Mouse (Mus musculus): ENCODE data around the gene Mr1.
A peak's percentile ranks its signal among the peaks of the same experiment; 100 is the strongest.
"Not testable (repeated sequence)": the region's sequence is repeated elsewhere in the genome, so short reads cannot be mapped to it uniquely, and the experiment has no call there.

The Mr1 gene

GRCm38 (mm10) chr1:155146572-155146980 is at the start of gene Mr1:
Mr1 (minus strand) TSS chr1:155146814.
- peak; percentile 61 for DNase-seq

GRCm38 (mm10) chr1:155192805-155193368 is 46.3 kb upstream of the Mr1 start:
- DNase-seq: peak; percentile 83

- no peak for DNase-seq
These were observed 45.1 kb upstream of the Mr1 start for GRCm38 (mm10) chr1:155191671-155192070.

- no peak for DNase-seq
These were observed 44.6 kb upstream of the Mr1 start for GRCm38 (mm10) chr1:155191219-155191618.

GRCm38 (mm10) chr1:155188656-155189055 is 42.0 kb upstream of the Mr1 start:
- no peak for DNase-seq

- no peak for DNase-seq
These were observed 37.6 kb upstream of the Mr1 start for GRCm38 (mm10) chr1:155184191-155184590.

DNA sequence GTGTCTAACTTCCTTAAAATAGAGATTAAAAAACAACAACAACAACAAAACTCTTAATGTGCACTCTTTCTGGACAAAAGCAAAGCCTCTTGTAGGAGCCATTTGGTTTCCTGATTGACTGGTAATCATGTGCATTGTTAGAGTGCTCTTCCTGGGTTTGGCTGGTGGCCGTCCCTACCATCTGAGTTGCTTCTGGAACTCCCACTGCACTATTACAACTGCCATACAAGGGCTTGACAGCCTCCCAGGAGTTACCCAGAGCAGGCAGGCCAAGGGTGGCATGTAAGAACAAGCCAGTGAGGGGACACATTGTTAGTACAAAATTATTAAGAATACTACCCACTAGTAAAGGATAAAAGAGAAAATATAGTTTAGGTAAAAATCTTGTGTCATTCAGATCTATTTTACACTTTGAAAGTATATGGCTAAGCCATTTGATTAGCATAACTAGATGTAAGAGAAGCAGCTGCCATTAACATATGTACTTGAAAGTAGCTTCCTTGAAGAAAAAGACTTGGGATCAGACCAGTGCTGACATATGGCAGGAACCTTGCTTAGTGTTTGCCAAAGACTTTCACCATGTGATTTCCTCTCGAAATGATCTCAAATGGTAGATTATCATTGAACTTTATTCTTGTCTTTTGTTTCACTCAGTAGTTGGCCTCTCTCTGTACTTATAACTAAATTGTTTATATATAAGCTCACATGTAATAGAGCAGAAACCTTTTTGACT is 31.7 kb upstream of the Mr1 start:
- DNase-seq: no peak

DNA sequence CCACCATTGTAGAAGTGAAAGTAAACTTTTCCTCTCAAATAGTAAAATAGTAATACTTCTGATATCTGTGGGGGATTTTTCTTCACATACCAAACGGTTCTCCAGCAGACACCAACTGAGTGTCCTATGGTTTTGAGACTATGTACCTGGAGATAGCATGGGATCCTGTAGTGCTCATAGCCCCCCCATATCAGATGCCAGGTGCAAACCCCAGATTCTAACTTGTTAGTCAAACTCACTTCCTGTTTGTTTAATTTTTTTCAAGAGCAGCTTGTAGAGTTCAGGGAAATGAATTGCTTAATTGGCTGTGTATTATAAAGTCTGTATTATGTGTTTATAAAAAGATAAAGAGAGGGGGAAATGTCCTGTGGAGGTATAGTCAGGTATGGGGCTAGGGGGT is 27.8 kb upstream of the Mr1 start:
- DNase-seq: no peak

- DNase-seq: not testable (repeated sequence)
These were observed 27.0 kb upstream of the Mr1 start for GRCm38 (mm10) chr1:155173644-155174016.

DNA sequence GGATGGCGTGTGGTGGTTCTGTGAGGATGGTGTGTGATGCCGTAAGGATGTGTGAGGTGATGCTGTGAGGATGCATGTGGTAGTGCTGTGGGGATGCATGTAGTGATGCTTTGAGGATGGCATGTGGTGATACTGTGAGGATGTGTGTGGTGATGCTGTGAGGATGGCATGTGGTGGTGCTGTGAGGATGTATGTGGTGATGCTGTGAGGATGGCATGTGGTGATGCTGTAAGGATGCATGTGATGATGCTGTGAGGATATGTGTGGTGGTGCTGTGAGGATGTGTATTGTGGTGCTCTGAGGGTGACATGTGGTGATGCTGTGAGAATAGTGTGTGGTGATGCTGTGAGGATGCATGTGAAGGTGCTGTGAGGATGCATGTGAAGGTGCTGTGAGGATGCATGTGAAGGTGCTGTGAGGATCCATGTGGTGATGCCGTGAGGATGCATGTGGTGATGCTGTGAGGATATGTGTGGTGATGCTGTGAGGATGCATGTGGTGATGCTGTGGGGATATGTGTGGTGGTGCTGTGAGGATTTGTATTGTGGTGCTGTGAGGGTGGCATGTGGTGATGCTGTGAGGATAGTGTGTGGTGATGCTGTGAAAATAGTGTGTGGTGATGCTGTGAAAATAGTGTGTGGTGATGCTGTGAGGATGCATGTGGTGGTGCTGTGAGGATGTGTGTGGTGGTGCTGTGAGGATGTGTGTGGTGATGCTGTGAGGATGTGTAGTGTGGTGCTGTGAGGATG is 26.5 kb upstream of the Mr1 start:
- no peak for DNase-seq

DNA sequence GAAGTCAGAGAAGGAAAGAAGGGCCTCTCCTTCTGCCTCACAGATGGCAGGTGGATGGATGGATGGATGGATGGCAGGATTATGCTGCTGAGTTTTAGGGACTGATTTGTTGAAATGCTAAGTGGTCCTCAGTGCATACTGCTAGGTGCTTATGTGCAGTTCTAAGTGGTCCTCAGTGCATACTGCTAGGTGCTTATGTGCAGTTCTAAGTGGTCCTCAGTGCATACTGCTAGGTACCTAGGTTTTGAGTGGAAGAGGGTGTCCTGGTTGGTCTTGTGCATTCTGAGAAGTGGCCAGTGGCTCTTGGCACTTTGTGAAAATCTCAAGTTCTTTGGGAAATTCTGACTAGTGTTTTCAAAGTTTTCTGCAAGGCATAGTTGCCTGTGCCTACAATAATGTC is 23.3 kb upstream of the Mr1 start:
- DNase-seq: no peak

- no peak for DNase-seq
These were observed 20.8 kb upstream of the Mr1 start for GRCm38 (mm10) chr1:155167453-155167852.

GRCm38 (mm10) chr1:155158970-155159484 is 12.4 kb upstream of the Mr1 start:
- DNase-seq: peak; percentile 54

- DNase-seq: peak; percentile 98
These were observed 11.7 kb upstream of the Mr1 start, which contains the start of gene Stx6 for GRCm38 (mm10) chr1:155158141-155158969. Stx6 (plus strand) TSS chr1:155158715.

- no peak for DNase-seq
These were observed 7.3 kb upstream of the Mr1 start for GRCm38 (mm10) chr1:155153906-155154305.

DNA sequence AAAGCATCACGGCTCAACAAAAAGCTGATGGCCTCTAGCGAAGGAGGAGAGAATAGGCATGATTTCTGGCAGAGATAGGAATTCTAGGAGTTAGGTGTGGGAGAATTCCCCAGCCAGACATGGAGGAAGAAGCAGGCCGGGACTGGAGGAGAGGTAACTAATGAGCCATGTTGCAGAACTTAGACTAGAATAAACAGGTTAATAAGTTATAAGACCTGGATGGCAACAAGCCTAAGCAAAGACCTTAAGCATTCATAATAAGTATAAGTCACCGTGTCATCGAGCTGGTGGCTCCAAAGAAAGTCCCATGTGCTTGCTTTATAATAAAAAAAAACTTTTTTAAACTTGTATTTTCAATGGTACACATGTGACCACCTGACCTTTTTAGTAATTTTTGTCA is 4.2 kb upstream of the Mr1 start:
- DNase-seq: no peak

- no peak for DNase-seq
These were observed 2.8 kb upstream of the Mr1 start for GRCm38 (mm10) chr1:155149403-155149802.

DNA sequence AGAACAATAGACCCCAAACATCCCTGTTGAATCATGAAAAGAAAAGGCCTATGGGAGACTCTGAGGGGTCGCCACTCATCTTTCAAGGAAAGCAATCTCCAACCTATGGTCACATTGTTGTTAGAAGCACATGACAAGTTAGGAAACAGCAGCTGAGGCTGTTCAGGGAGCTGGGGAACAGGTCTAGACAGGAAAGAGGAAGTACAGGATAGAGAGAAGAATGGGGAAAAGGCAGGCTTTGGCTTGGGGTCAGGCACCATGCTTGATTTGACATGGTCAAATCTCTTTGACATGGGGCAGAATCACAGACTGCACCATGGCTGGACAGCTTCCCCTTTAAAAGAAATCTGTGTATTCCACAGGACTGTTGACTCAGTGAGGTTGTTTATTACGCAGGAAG is 614 bp upstream of the Mr1 start:
- no peak for DNase-seq

- DNase-seq: peak; percentile 29
These were observed 994 bp downstream of the Mr1 start for GRCm38 (mm10) chr1:155145620-155146019.

GRCm38 (mm10) chr1:155140076-155140475 is 6.5 kb downstream of the Mr1 start:
- DNase-seq: peak; percentile 50

- DNase-seq: peak; percentile 57
These were observed 7.8 kb downstream of the Mr1 start for GRCm38 (mm10) chr1:155138795-155139194.

- no peak for DNase-seq
These were observed 11.7 kb downstream of the Mr1 start for GRCm38 (mm10) chr1:155134866-155135265.

DNA sequence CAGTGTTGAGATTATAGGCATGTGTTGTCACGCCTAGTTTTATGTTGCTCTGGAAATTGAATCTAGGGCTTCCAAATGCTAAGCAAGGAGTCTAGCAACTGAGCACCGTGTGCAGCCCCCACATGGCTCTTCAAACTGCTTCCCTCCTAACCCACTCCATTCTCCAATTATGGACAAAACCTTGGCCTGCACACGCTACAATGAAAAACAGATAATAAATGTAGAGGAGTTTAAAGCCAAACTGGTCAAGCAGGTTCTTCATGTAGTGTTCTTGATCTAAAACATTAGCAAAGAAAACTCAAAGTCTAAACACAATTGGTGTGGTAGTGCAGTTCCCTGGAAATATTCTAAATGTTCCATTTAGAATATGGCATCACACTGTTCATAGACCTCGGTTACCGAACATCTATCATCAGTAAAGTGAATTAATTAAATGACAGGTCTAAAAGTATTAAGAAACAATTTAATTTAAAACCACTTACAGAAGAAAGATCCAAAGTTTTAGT is 19.1 kb downstream of the Mr1 start:
- no peak for DNase-seq

Measured in layer of hippocampus, adult 9-11 months (tissue).